Mouse (Mus musculus) macrophage (primary cell): ENCODE data around the gene Plekha1. TPM values are rescaled to one million over a fixed set of nuclear protein-coding genes. Genes with fewer than 3 reads are reported as not detected.

Source experiments
- H3K27ac ChIP-seq: fragments of 350-480 bp; formaldehyde crosslinking; 2 replicates; pipeline ENCODE4 v1.9.0; 2021
- H3K36me3 ChIP-seq: fragments of 350-480 bp; formaldehyde crosslinking; 2 replicates; pipeline ENCODE4 v1.9.0; 2021; ENCODE audit errors: inconsistent target
- H3K4me3 ChIP-seq: fragments of 350-480 bp; formaldehyde crosslinking; 2 replicates; pipeline ENCODE4 v1.9.0; 2021; ENCODE audit errors: inconsistent target
- H3K79me2 ChIP-seq: fragments of 350-480 bp; formaldehyde crosslinking; 2 replicates; pipeline ENCODE4 v1.9.0; 2021; ENCODE audit errors: inconsistent target
- WGBS: methylation state at CpG from one replicate; pipeline ENCODE4 v1.1.7; 2026; ENCODE audit warnings: inconsistent platforms; ENCODE audit not compliant: missing documents; 5-methylcytosine and 5-hydroxymethylcytosine counted together
- polyA plus RNA-seq: library from polyadenylated mRNA; stranded (reverse); fragments of 250-400 nt; gene quantifications from 3 replicates; pipeline ENCODE4 v1.2.4, GENCODE M21; 2018; ENCODE audit warnings: inconsistent platforms

The Plekha1 gene
- polyA plus RNA-seq, 1 experiment from 2014 or later = 40.6 TPM

DNA sequence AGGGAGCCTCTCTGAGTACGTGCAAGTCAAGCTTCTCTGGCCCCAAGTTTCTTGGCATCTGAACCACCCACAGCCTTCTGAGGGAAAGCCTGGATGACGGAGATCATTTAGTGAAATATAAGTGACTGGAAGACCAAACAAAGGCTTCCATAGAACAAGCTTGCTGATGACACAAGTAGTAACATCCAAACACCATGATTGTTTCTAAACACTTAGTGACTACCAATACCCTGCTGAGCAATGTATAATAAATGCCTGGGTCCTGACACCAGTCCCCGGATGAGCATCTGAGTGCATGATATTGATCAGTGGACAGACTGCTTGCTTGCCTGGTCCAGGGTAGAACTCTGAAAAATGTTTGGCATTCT lies 26.9 kb upstream of the Plekha1 start:
- no peak overlapping the region for H3K4me3 ChIP-seq
- 96% methylated on average over 3 of the region's 3 CpGs for WGBS
- no peak overlapping the region for H3K27ac ChIP-seq
- no peaks in the 10 kb centered on the region for H3K79me2 ChIP-seq
- H3K36me3 ChIP-seq = no peaks in the 10 kb centered on the region

DNA sequence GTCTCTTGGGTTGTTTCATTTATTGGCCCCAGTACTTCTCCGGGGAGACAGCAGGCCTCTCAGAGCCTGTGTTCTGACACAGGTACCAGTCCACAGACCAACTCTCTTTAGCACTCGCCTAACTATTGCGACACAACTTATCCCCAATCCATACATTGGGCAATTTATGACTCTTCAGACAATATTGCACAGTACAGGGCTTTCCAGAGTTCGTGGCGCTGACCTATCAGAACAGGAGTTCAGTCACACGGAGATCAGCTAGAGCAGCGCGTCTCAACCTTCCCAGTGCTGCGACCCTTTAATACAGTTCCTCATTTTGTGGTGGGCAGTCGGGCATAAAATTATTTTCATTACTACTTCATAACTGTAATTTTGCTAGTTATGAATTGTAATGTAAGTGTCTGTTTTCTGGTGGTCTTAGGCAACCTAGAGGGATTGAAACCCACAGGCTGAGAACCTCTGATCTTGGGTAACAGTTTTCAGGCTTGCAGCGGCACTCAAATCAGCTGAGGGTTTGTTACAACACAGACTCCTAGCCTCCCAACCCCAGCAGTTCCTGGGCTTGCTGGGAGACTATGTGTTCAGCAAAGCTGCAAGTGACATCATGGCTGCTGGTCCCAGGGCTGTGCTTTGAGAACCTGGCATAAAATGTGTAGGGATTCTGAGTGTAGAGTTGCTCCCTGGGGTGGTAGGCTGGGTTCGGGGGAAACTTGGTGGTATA lies 26.0 kb upstream of the Plekha1 start:
- Histone ChIP-seq H3K27ac (no peak overlapping the region), H3K79me2 (no peaks in the 10 kb centered on the region), H3K36me3 (no peaks in the 10 kb centered on the region), H3K4me3 (no peak overlapping the region)
- 23% methylated on average over 12 of the region's 12 CpGs for WGBS

DNA sequence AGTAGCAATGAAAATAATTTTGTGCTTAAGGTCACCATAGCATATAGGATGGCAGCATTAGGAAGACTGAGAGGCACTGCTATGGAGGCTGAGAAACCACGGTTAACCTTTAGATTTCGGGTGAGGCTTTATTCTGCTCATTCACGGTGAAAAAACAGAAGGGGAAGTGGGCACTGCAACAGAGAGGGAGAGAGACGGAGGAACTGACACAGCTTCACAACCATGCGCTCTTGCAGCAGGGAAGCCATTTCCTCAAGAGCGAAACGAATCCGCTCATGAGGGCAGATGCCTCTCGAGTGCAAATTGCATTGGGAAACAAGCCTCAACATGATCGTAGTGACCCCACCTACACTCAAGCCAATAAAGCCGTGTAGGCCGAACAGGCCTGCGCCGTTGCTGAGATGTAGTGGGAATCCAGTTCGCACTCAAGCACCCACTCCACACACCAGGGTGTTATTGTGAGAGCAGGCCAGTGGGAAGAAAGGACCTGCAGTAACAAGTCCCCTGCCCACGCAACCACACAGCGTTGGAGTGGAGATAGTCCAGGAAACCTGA lies 18.3 kb upstream of the Plekha1 start:
- Histone ChIP-seq H3K79me2 (no peaks in the 10 kb centered on the region), H3K4me3 (no peak overlapping the region), H3K36me3 (no peaks in the 10 kb centered on the region), H3K27ac (no peak overlapping the region)
- 36% methylated on average over 17 of the region's 17 CpGs for WGBS

DNA sequence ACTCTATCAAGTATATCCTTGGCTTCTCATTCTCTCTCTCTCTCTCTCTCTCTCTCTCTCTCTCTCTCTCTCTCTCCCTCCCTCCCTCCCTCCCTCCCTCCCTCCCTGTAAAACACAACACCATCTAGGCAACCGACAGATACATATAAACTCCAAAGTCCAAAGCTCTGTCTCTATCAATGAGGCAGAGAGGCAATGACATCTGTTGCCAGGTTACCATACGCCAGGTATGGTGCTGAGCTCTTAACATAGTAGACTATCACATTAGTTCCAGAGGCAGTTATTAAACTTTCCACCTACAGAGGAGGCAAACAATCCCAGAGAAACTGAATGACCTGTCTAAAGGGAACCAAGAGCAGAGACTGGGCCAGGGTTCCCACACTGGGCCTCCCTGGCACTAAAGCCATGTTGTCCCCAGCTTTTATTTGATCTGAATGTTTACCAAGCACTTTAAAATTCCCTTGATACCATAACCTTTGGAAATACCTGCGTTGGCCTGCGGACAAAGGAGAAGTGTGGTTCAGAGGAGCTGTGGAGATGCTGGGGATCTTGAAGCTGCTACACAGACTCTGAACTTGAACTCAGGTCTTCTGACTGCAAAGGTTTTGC lies 10.8 kb upstream of the Plekha1 start:
- Histone ChIP-seq H3K79me2 (no peaks in the 10 kb centered on the region), H3K27ac (no peak overlapping the region), H3K36me3 (no peaks in the 10 kb centered on the region), H3K4me3 (no peak overlapping the region)
- 91% methylated on average over 3 of the region's 4 CpGs for WGBS

DNA sequence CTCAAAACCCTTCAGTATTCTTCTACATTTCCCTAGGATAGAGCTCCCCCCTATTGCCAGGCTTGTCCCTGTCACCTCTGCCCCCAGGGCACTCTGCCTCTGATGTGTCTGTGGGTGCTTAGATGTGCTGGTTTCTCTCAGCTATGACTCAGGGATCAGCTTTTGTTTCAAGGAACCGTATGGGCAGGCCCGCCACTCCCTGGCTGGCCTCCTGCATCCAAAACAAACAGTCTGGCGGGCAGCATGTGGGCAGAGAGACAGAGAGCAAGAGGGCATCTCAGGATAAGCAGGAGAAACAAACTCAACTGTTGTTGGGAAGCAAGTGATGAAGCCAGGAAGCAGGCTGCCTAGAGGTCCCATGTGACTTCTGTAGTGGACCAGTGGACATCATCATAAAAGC lies 9.9 kb upstream of the Plekha1 start:
- Histone ChIP-seq H3K27ac (no peak overlapping the region), H3K36me3 (no peaks in the 10 kb centered on the region), H3K4me3 (no peak overlapping the region), H3K79me2 (no peaks in the 10 kb centered on the region)
- WGBS = 90% methylated on average over 3 of the region's 3 CpGs

DNA sequence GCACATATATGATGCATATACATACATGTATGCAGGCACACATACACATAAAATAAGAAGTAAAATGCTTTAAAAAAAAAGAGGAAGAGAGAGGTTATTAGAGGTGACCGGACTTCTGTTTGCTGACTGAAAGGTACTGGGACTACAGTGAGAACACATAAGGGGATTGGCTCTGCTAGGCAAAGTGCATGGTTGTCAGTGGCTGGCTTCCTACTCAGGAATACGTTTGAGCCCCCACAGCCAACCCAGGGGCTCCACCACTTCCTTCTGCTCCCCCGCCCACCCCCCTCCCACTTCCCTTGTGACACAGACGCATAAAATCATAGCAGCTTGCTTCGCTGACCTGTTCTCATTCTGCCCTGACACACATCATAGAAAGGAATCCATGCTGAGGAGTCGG lies 7.6 kb upstream of the Plekha1 start:
- no peak overlapping the region for H3K27ac ChIP-seq
- no peaks in the 10 kb centered on the region for H3K79me2 ChIP-seq
- no peaks in the 10 kb centered on the region for H3K36me3 ChIP-seq
- 11% methylated on average over 6 of the region's 6 CpGs for WGBS
- no peak overlapping the region for H3K4me3 ChIP-seq

DNA sequence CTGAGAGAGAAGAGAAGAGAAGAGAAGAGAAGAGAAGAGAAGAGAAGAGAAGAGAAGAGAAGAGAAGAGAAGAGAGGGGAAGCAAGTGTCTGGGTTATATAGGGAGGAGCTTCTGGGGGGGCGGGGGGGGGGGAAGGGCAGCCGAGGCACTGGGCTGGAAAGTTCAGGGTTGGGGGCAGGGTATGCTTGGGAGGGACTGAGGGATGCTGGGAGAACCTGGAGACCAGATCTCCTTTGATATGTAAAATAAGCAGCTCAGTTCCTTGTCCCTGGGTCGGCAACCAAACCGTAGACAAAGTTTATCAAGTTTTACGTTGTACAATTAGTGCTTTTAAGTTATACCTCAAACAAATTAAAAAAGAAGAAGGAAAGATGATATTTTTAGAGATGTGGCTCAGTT lies 5.6 kb upstream of the Plekha1 start:
- no peak overlapping the region for H3K4me3 ChIP-seq
- no peaks in the 10 kb centered on the region for H3K36me3 ChIP-seq
- 76% methylated on average over 5 of the region's 5 CpGs for WGBS
- no peaks in the 10 kb centered on the region for H3K79me2 ChIP-seq
- no peak overlapping the region for H3K27ac ChIP-seq

DNA sequence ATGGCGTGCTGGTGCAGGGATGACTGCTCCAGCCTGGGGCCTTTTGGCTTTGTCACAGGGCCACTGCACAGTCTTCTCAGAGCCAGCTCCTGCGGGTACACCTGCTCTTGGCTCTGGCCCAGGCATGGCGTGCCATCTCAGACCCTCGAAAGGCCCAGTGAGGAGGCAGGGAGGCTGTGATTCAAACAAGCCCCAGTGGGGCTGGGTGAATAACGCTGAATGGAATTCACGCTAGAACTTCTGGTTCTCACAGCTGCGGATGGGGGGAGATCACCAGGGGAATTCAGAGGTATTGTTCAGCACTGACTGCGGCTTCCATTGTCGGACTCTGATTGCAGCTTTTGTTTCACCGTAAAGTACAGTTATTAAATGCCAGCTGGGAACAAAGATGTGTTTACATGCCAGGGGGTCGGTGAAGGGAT lies 4.8 kb upstream of the Plekha1 start:
- H3K4me3 ChIP-seq = no peak overlapping the region
- no peaks in the 10 kb centered on the region for H3K36me3 ChIP-seq
- 91% methylated on average over 7 of the region's 11 CpGs for WGBS
- H3K79me2 ChIP-seq = no peaks in the 10 kb centered on the region
- H3K27ac ChIP-seq = no peak overlapping the region

DNA sequence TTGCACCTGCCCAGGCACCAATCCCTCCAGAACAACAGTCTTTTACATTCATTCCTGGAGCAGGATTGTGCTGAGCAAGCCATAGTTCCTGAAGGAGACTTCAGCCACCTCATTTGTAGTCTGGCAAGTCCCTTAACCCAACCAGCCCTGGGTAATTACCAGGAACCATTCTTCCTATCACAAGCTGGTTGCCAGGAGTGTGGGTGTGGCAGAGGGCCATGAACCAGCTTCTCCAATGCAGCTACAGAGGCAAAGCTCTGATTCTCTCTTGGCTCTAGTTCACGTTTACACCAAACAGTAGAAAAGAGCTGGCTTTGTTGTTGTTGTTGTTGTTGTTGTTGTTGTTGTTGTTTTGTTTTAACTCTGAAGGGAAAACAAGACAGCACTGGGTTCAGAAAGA lies 3.1 kb upstream of the Plekha1 start:
- Histone ChIP-seq H3K4me3 (no peak overlapping the region), H3K27ac (no peak overlapping the region), H3K79me2 (peaks cover 13% of the 10 kb centered on the region), H3K36me3 (no peaks in the 10 kb centered on the region)
- 73% methylated on average over 1 of the region's 1 CpGs for WGBS

DNA sequence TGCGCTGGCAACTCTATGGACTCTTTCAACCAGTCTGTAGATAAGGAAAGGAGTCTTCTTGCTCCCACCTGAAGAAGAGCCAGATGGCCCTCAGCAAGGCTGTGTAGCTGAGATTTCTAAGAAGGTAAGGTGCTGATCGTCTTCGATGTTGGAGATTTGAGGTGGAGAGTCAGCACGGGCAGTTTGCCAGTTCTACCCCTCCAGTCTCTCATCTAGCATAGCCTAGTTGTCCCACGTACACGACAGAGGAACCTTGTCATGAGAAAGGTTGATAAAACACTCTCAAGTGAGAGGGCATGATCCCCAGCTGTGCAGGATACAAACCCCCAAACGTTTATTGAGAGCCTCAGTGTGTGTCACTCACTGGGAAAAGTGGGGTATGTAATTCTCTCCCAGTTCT lies 845 bp upstream of the Plekha1 start:
- no peak overlapping the region for H3K27ac ChIP-seq
- WGBS = 78% methylated on average over 7 of the region's 7 CpGs
- H3K79me2 ChIP-seq = peaks cover 35% of the 10 kb centered on the region
- no peaks in the 10 kb centered on the region for H3K36me3 ChIP-seq
- H3K4me3 ChIP-seq = no peak overlapping the region

DNA sequence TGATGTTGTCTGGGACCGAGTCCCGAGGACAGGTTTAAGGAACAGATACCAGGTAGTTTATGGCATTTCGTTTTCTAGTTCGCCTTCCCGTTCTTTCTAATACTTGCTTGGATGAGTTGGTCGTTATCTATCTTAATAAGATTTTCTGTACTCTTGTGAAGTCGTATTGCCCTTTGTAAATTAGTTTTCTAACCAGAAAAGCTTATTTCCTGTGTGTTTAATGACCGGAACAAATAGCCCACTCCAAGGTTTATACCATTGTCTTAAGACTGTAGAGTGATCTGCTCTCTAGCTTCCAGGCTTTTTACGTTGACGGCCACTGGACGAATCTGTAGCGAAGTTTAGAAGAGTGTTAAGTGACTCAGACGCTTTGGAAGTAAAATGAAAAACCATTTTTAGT lies 1.1 kb downstream of the Plekha1 start:
- peaks cover 55% of the 10 kb centered on the region for H3K79me2 ChIP-seq
- no peak overlapping the region for H3K27ac ChIP-seq
- H3K4me3 ChIP-seq = peak overlapping the region; percentile 74
- H3K36me3 ChIP-seq = no peaks in the 10 kb centered on the region
- WGBS = 27% methylated on average over 13 of the region's 13 CpGs

DNA sequence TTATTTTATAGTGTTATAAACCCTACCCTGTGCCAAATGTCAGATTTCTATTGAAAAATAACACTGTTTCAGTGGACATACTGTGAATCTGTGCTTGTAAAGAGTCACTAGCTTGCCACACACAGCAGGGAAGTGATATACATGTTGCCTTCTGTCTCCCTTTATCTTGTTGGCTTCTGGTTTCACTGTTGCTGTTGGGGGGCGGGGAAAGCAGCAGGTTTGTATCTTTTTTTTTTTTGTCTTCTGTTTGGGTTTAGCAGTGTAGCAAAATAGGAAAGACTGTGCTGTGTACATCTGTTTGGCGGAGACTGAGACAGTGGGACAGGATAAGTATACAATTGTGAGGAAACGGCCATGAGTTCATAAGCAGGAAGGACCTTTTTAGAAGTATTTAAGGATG lies 1.7 kb downstream of the Plekha1 start:
- H3K4me3 ChIP-seq = peak overlapping the region; percentile 74; the same call in 1 of the 2 replicates

DNA sequence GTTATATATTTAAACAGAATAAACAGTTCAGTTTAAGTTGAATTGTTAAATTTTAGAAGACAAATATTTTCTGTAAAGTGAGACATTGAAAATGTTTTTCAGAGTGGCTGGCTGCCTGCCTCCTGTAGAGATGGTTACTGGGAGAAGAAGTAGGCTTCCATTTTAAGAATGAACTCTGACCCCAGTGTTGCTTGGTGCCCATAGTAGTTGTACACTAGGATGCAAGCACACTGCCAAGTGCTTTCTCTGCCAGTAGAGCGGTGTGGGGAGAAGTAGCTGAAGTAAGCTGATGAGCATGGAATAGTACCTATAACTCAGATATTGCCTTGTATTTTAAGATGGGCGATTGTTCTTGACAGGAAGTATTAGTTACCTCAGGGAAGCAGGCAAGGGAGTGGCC lies 18.6 kb downstream of the Plekha1 start:
- no peak overlapping the region for H3K4me3 ChIP-seq
- no peak overlapping the region for H3K27ac ChIP-seq
- 0 out of 2 replicates have a peak, but pooled peaks cover 13% of the 10 kb centered on the region for H3K36me3 ChIP-seq
- WGBS = 96% methylated on average over 2 of the region's 2 CpGs
- no peaks in the 10 kb centered on the region; the same call in 1 of the 2 replicates for H3K79me2 ChIP-seq

More for the DNA sequence above, 1.7 kb downstream of the Plekha1 start:
- Histone ChIP-seq H3K79me2 (peaks cover 61% of the 10 kb centered on the region), H3K36me3 (no peaks in the 10 kb centered on the region), H3K27ac (no peak overlapping the region)
- WGBS = 69% methylated on average over 3 of the region's 3 CpGs

DNA sequence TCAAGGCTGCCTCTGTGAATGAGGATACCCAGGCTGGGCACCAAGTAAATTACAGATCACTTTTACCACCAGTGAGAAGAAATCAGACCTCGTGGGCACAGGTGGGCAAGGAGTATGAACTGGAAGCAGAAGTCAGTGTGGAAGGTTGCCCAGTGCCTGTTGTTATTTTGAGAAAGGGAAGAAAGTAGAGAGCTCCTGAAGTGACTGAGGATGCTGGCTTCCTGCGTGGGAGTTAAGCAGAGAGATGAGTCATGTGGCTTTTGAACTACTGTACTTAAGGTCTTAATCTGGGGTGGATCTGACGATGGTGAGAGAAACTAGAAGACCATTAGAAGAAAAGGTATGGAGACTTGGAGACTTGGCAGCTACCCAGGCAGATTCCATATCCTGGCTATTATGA lies 20.7 kb downstream of the Plekha1 start:
- WGBS = 37% methylated on average over 3 of the region's 3 CpGs

DNA sequence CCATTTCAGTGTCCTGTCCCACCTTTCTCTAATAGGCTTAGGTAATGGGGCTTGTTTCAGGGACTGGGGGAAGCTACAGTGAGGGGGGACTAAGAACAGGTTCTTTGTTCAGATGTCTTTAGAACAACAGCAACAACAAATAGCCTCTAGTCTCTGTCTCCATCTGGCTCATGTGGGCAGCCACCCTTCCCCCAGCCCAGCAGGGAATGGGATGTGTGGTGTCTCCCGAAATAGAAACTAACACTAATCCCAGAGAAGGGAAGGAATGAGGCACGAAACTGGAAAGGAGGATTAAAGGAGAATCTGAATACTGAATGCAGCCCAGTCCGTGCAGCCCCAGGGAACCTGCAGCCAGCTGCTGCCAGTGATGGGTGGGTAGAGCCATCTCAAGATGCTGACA lies 22.4 kb downstream of the Plekha1 start:
- 87% methylated on average over 3 of the region's 3 CpGs for WGBS
- Histone ChIP-seq H3K4me3 (no peak overlapping the region), H3K36me3 (0 out of 2 replicates have a peak, but pooled peaks cover 4% of the 10 kb centered on the region), H3K27ac (0 out of 2 replicates have a peak overlapping the region, but pooled peaks have one; percentile 7), H3K79me2 (no peaks in the 10 kb centered on the region; the same call in 1 of the 2 replicates)

More for the DNA sequence above, 20.7 kb downstream of the Plekha1 start:
- Histone ChIP-seq H3K4me3 (no peak overlapping the region), H3K36me3 (0 out of 2 replicates have a peak, but pooled peaks cover 4% of the 10 kb centered on the region), H3K79me2 (no peaks in the 10 kb centered on the region; the same call in 1 of the 2 replicates), H3K27ac (no peak overlapping the region)
